ENCODE assay signal across 13 mouse cellular contexts in genomic region chr5:30587101-30587500, GRCm38 (mm10). TPM values are rescaled to one million over a fixed set of nuclear protein-coding genes. Genes with fewer than 3 reads are reported as not detected.
DNase-seq lines count a peak whose midpoint lies in the region; ATAC-seq and TF ChIP-seq lines count a peak whose summit lies in the region.
"Had no signal": no experiment of that assay in that cellular context is flagged by ENCODE, and none has a peak within 500 bp of the region (broad histone marks: within the 10 kb centered on the region; RNA-seq: fewer than 3 reads in every experiment).

No protein-coding gene starts in this region.

- peak overlapping the region; percentile 83; the same call in 1 of the 2 replicates for H3K4me2 ChIP-seq in lung, embryonic 16.5 days (ENCODE audit: low read depth, low read length)
- no peak overlapping the region for H3K4me2 ChIP-seq in kidney, embryonic 14.5 days (replicated peaks; ENCODE audit: low read depth, low read length)

- peak; percentile 16 for ATAC-seq in lung, embryonic 16.5 days (ENCODE audit: low read depth)
- no peak for ATAC-seq in kidney, embryonic 14.5 days (ENCODE audit: low FRiP score, low TSS enrichment)

- H3K4me3 ChIP-seq in lung, embryonic 16.5 days (ENCODE audit: low read length): no peak overlapping the region
- H3K4me3 ChIP-seq in olfactory bulb, adult 2 months (ENCODE audit: insufficient read depth, low read depth, low read length): peak overlapping the region; percentile 37
- no peak overlapping the region for H3K4me3 ChIP-seq in kidney, embryonic 14.5 days (ENCODE audit: low read length)

- H3K9ac ChIP-seq in lung, embryonic 16.5 days (ENCODE audit: low read length): 0 out of 2 replicates have a peak overlapping the region, but pooled peaks have one; percentile 33
- no peak overlapping the region for H3K9ac ChIP-seq in kidney, embryonic 14.5 days (ENCODE audit: low read depth, low read length)
- H3K9ac ChIP-seq: embryonic facial prominence, embryonic 13.5 days; liver, embryonic 13.5 days had no signal

- peaks cover 17% of the 10 kb centered on the region for H3K4me1 ChIP-seq in lung, embryonic 16.5 days (replicated peaks; ENCODE audit: control insufficient read depth, insufficient read depth, low read length)
- H3K4me1 ChIP-seq in olfactory bulb, adult 2 months (ENCODE audit: control insufficient read depth, insufficient read depth, low read length): peaks cover 48% of the 10 kb centered on the region
- H3K4me1 ChIP-seq in kidney, embryonic 14.5 days (ENCODE audit: control insufficient read depth, insufficient read depth, low read length): peaks cover 9% of the 10 kb centered on the region

- no peaks in the 10 kb centered on the region for H3K9me3 ChIP-seq in lung, embryonic 16.5 days (ENCODE audit: control insufficient read depth, low read length)
- H3K9me3 ChIP-seq in kidney, embryonic 14.5 days (ENCODE audit: control insufficient read depth, low read length): no peaks in the 10 kb centered on the region
- H3K9me3 ChIP-seq: embryonic facial prominence, embryonic 13.5 days; liver, embryonic 13.5 days had no signal

- 30% methylated on average over 2 of the region's 2 CpGs for WGBS in lung, embryonic 16.5 days
- WGBS in olfactory bulb, adult 2 months: 52% methylated on average over 2 of the region's 2 CpGs
- WGBS in kidney, embryonic 14.5 days: 28% methylated on average over 2 of the region's 2 CpGs

- no peaks in the 10 kb centered on the region for H3K36me3 ChIP-seq in lung, embryonic 16.5 days (ENCODE audit: control insufficient read depth, insufficient read depth, low read length)
- no peaks in the 10 kb centered on the region for H3K36me3 ChIP-seq in kidney, embryonic 14.5 days (ENCODE audit: control insufficient read depth, insufficient read depth, low read length)
- H3K36me3 ChIP-seq: embryonic facial prominence, embryonic 13.5 days; liver, embryonic 13.5 days had no signal

- intact Hi-C loops in heart, postnatal 14 days (cut with DNase I): loop anchor here (5.0 kb wide), 2 partner anchors 35 to 70 kb away; no protein-coding TSS in a partner anchor

- TF ChIP-seq POLR2A in olfactory bulb, adult 2 months (IDR thresholded peaks at IDR 0.05; ENCODE audit: insufficient read depth, low read depth, low read length): no peak

- peak; percentile 79 to 88 for DNase-seq in adrenal gland, adult (ENCODE audit: inconsistent age in 2 of 2, low spot score in 1 of 2)
- no peak for DNase-seq in adrenal gland, postnatal 4 days (ENCODE audit: low spot score in 2 of 2)
- no peak for DNase-seq in lung, postnatal 10 days
- peak; percentile 41 to 45 for DNase-seq in heart, postnatal 14 days
- DNase-seq in embryo, embryonic 9.5 days (ENCODE audit: extremely low spot score): no peak
- DNase-seq: liver, embryonic 13.5 days had no signal

- H3K27ac ChIP-seq in lung, embryonic 16.5 days (ENCODE audit: low read length): peak overlapping the region; percentile 62
- H3K27ac ChIP-seq in olfactory bulb, adult 2 months (ENCODE audit: insufficient read depth, low read depth, low read length): no peak overlapping the region
- H3K27ac ChIP-seq in kidney, embryonic 14.5 days (ENCODE audit: low read depth, low read length): no peak overlapping the region
- H3K27ac ChIP-seq: embryonic facial prominence, embryonic 13.5 days; liver, embryonic 13.5 days had no signal

- TF ChIP-seq CTCF in olfactory bulb, adult 2 months (IDR thresholded peaks at IDR 0.05; ENCODE audit: insufficient read depth, low read depth, low read length): no peak

- H3K27me3 ChIP-seq in lung, embryonic 16.5 days (ENCODE audit: control insufficient read depth, insufficient read depth, low read depth, low read length): peaks cover 23% of the 10 kb centered on the region
- peaks cover 30% of the 10 kb centered on the region for H3K27me3 ChIP-seq in kidney, embryonic 14.5 days (ENCODE audit: control insufficient read depth, insufficient read depth, low read length)

RNA-seq across cellular contexts. Expression of gene Kcnk3, which starts 0.9 kb away (rescaled TPM):
- total RNA-seq in adrenal gland, postnatal 4 days (2021): 100 to 1,000 TPM; 684 to 719 TPM
- 11.3 and 15.3 TPM in 2 replicates for polyA plus RNA-seq in lung, embryonic 16.5 days (2015; fragmentation: Nextera tagmentation; extraction: Ambion mirVana)
- total RNA-seq in heart, postnatal 14 days (2021): 100 to 1,000 TPM; 181 to 186 TPM
- not detected in 2 replicates for polyA plus RNA-seq in olfactory bulb, adult 2 months (2012; ENCODE audit: insufficient read depth, insufficient read length, low replicate concordance, missing spikeins)
- polyA plus RNA-seq in kidney, embryonic 14.5 days (2014; fragmentation: Nextera tagmentation; extraction: Ambion mirVana): 1.5 and 2.1 TPM in 2 replicates
- total RNA-seq: granulocyte monocyte progenitor cell, adult 5-6 weeks; MEL had no signal

RNA-seq across cellular contexts. Expression of gene Cib4, which starts 41.5 kb away (rescaled TPM):
- total RNA-seq in adrenal gland, postnatal 4 days (2021): under 1 TPM; 0.53 to 0.99 TPM
- not detected in 2 replicates for polyA plus RNA-seq in lung, embryonic 16.5 days (2015; fragmentation: Nextera tagmentation; extraction: Ambion mirVana)
- total RNA-seq in heart, postnatal 14 days (2021): not detected
- not detected in 2 replicates for polyA plus RNA-seq in olfactory bulb, adult 2 months (2012; ENCODE audit: insufficient read depth, insufficient read length, low replicate concordance, missing spikeins)
- polyA plus RNA-seq in kidney, embryonic 14.5 days (2014; fragmentation: Nextera tagmentation; extraction: Ambion mirVana): not detected in 2 replicates
- total RNA-seq: granulocyte monocyte progenitor cell, adult 5-6 weeks; MEL had no signal
- polyA plus RNA-seq: embryonic facial prominence, embryonic 13.5 days; liver, embryonic 13.5 days; spleen, adult 2 months had no signal

Comparison
In these comparisons a context has a peak if more than half of its experiments do, and no peak if none do; other contexts are left out.
1. DNase-seq: peak in adrenal gland, adult (2 of 2) and heart, postnatal 14 days (2 of 2); none in adrenal gland, postnatal 4 days (0 of 2), lung, postnatal 10 days (single experiment) and embryo, embryonic 9.5 days (single experiment).